Mouse (Mus musculus): ENCODE results near the gene Ablim2. TPM values are rescaled to one million over a fixed set of nuclear protein-coding genes. Genes with fewer than 3 reads are reported as not detected.
A peak's percentile ranks its signal among the peaks of the same experiment; 100 is the strongest.

The Ablim2 gene
- total RNA-seq, 2 experiments from 2014 or later = not detected

DNA sequence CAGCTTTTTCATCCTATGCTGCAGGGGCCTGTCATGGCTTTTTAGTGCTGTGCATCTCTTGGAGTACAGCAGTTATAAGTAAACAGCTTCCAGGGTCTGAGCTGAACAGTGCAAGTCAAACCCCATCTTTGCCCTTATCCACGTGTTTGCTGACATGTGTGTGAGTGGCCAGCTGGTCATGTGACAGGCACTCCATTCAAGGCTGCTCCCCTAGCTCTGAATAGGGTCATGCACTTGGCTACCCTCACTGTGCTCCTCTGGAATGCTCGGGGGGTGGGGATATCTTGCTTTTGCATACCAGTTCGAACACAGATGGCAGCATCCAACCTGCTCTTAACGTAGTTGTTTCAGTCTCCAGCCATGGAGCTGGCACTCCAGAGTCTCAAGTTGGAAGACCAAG is 115.7 kb downstream of the Ablim2 start:
- no peak for ATAC-seq (replicated peaks; ENCODE audit: poor library complexity)

DNA sequence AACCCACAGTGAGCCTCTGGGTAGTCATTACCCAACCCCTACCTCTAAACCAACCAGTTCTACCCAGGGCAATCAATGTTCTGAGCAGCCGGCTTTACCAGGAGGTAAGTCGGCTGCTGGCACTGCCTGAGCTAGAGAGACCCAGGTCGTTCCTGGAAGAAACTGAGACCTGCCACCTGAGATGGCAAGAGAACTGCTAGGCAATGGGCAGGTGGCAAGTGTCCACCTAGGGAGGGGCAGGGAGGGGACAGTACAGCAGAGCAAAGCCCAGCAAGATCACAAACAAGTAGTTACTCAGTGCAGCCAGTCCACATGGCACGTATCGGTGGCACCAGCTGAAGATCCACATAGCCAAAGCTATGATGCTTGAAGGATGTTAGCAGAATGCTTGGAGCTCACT is 118.6 kb downstream of the Ablim2 start:
- ATAC-seq (replicated peaks; ENCODE audit: poor library complexity) = no peak

DNA sequence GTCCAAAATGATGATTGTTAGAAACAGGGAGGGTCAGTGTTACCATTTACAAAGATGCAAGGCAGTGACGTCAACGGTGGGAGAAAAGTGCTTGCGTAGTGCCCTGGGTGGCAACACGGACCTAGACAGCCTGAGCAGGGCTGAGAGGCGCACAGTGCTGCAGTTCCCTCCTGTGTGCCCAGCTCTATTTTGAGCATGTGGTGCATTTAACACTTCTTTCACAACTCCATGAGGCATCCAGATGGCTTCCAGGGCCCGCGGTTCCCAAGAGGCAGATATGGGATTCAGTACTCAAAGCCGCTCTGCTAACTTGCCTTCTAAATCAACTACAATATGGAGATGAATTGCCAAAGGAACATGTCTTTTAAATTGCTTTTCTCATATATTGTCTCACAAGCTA is 121.5 kb downstream of the Ablim2 start:
- ATAC-seq (replicated peaks; ENCODE audit: poor library complexity) = no peak

DNA sequence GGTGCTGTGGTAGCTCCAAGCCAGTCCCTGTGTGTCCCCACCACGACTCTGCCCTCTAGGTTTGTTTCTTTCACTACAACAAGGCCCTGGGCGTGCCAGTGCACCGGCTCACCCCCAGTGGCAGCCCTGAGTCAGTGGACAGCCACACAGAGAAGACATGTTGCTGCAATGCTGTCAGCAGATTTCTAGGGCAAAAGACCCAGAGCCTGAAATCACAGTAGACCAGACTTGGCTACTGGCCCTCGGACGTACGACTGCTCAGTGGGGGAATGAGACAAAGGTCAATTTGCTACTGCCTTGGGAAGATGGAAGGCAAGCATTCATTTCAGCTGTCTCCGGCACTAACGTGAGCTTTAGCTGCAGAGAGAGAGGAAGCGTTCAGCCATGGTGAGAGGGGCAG is 124.7 kb downstream of the Ablim2 start:
- no peak for ATAC-seq (replicated peaks; ENCODE audit: poor library complexity)

DNA sequence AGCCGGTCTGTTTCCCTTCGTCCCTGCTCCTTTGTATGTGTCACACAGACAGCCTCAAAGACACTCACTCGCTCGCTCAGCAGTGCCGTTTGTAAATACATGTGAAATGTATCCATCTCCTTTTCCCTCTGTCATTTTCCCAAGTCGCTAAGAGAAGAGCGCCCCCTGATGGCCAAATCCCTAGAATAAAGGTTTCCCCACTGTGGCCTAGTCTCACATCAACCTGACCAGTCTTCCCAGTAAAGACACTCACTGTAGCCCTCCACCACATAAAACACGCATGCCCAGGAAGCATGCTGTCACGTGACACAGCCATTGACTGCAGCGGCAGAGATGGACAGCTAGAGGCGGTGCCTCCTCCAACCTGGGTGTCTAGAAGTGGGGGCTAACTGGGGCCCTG is 126.6 kb downstream of the Ablim2 start:
- no peak for ATAC-seq (replicated peaks; ENCODE audit: poor library complexity)

DNA sequence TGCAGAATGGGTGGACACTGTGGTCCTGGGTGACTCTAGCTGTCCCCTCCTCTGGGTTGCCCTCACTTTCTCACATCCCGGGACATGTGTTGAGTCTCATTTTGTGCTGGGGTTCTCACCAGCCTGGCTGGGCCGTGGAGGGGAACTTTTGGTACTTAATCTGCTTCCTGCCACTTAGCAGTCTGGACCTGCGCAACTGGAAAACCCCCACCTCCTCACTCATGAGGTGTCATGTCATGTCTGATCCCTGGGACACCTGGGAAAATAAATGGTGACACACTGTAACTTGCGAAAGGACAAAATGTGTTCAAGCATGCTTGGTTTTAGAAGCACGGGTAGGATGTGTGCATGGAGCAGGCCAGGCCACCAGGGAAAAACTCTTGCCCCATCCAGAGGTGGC is 127.0 kb downstream of the Ablim2 start:
- ATAC-seq (replicated peaks; ENCODE audit: poor library complexity) = no peak

DNA sequence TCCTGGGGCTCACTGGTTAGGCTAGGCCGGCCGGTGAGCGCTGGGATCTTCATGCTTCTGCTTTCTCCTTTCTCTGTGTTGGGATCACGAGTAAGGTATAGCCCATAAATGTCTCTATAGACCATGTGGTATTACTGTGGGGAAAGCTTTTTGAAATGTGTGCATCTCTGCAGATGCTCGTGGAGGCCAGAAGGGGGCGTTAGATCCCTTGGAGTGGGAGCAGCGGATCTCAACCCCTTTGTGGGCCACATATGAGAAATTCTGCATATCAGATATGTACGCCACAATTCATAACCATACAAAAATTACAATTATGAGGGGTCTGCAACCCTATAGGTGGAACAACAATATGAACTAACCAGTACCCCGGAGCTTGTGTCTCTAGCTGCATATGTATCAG is 131.3 kb downstream of the Ablim2 start:
- ATAC-seq (replicated peaks; ENCODE audit: poor library complexity) = peak; percentile 33

DNA sequence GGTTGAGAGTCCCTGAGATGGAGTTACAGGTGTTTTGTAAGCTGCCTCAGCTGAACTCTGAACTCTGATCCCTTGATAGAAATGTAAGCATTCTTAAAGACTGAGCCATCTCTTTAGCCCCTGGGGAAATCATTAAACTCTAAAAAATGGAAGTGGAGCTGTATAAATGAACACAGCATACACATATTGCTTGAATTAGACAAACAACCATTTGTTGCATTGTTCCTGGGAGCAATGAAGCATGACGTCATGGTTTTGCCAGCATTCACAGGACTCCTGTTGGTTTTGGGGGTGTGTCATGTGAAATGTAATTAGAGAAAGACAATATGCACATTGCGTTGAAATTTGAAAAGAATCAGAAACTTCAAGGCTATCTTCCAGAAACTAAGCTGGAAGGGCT is 132.0 kb downstream of the Ablim2 start:
- no peak for ATAC-seq (replicated peaks; ENCODE audit: poor library complexity)

DNA sequence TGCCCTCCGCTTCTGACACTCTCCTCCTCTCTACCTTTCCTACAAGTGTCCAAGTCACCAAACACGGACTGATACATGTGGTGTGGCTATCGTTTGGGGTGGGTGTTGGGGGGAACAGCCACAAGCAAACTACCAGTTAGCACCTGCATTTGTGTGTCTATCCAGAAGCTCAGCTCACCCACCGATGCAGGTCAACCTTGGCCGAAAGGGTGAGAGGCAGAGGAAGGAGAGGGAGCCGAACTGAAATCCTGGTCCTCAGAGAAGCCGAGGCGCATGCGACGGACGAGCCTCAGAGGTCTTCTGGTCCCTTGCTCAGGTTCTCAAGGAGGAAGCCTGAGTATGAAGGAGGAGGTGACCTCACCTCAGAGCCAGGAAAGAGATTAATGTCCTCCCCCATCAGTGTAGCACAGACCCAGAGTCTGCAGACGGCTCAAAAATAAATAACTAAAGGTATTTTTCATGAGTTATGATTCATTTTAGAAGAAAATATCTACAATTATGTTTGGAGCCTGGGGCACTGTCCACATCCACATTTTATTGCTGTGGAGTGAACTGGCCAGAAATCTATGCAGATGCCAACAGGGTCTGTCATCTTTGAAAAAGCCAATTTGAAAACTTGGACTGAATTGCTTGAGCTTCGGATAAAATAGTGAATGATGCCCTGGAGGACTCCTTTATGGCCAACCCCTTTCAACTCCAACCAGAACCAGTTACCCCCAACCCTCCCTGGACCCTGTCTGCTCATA is 133.5 kb downstream of the Ablim2 start:
- no peak for ATAC-seq (replicated peaks; ENCODE audit: poor library complexity)

DNA sequence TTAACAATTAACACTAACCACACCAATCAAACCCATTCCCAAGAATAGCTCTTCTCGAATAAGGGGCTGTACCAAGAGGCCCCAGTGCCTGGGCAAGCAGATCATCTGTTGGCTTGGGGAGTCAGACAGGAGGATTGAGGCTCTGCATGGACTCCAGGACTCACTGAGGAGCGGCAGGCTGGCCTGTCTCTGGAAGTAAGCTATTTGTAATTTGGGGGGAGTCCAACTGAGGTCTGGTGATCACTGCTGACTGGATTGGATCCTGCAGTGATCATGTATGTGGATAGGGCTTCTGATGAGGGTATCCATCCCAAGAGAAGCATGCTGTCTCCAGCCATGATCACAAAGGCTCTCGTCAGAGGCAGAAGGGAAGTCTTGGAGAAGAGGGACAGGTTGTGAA is 134.7 kb downstream of the Ablim2 start:
- no peak for ATAC-seq (replicated peaks; ENCODE audit: poor library complexity)

DNA sequence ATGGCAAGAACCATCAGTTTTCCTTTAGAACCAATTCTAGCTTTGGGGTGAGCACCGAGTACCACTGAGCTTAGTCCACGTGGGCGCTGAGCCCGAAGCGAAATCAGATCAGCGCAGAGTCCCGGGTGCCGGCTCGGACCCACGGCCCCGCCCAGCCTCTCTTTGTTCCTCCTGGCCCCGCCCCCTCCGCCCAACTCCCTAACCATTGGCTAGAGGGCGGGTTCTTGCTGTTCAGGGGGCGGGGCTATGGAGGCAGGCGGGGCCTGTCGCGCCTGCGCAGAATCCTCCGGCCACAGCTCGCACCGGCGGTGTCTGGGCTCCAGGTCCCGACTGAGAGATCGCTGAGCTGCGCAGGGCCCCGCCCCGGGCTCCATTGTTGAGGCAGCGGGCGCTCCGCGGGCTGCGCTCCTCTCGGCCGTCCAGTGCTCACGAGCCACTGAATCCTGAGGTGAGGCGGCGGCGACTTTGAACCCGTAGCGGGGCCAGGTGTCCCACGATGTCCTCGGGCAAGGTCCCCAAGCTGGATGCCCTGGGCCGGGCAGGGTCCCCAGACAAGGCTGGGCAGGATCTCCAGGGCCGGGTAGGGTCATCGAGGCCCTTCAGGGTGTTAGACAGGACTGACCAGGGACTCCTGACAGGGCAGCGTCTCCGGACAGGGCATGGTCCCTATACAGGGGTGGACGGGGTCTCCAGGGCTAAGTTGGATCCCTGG is 135.6 kb downstream of the Ablim2 start, which contains the start of gene Afap1:
TSS of gene Afap1 (plus strand) at position 227 of the 712 bp plus-strand sequence.
- ATAC-seq (replicated peaks; ENCODE audit: poor library complexity) = peak; percentile 88

DNA sequence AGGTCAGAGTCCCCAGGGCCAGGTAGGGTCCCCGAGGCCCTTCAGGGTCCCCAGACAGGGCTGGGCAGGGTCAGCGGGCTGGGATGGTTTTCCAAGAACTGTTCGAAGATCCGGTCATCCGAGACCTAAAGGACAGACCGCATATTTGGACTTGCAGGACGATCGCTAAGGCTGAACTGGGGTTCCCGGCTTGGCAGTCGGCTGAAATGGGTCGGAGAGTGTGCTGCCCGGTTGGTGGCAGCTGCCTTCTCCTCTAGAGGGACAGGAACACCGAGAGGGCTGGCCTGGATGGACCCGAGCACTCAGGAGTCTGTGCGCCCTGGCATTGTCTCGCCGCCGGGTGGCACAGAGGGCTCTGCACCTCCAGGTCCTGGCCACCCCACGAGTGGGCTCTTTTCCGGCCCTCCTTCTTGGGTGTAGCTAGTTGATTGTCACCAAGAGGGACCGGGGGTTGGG is 136.2 kb downstream of the Ablim2 start:
- peak; percentile 24 for ATAC-seq (replicated peaks; ENCODE audit: poor library complexity)

DNA sequence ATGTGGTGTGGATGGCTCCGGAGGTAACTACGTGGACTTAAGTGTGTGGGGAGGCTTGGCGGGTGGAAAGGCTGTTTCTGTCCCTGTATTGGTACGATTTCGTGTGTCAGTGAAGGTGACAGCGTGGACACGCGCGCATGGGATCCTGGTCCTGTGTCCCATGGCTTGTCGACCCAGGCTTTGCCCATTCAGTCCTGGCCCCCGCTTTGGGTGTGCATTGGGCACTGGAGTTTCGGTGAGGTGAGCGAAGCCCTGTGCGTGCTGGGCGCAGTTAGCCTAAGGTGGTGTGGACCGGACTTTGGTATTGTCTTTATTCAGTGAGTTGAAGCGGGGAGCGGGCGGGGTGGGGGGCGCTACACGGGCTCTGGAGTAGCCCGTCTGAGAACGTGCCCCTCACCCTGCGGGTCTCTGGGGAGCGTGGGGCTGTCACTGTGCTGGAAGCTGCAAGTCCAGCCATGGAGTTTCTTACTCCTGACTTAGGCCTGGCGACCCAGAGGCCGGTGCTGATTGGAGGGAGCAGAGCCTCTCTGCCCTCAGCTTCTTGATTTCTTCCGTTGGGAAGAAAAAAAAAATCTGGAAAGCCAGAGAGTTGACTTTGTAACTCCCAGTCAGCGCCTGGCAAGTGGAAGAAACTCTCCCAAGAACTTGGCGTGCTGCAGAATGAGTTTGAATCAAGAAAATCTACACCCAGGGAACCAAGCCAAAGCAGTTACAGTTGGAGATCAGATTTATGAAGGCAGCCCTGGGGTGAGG is 136.8 kb downstream of the Ablim2 start:
- ATAC-seq (replicated peaks; ENCODE audit: poor library complexity) = no peak

DNA sequence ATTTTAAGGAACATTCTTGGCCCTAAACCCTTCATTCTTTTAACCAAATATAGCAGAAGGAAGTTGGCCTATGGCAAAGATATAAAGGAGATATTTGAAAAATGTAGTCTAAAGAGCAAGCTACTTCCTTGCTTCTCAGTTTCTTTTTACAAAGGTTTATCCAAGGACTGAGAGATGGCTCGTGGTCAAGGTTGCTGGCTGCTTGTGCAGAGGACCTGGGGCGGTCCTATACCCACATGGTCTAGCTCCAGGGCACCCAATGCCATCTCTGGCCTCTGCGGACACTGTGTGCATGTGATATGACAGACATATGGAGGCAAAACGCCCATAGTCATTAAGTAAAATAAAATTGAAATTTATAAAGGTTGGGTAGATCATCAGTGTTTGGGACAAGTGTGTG is 138.2 kb downstream of the Ablim2 start:
- no peak for ATAC-seq (replicated peaks; ENCODE audit: poor library complexity)

DNA sequence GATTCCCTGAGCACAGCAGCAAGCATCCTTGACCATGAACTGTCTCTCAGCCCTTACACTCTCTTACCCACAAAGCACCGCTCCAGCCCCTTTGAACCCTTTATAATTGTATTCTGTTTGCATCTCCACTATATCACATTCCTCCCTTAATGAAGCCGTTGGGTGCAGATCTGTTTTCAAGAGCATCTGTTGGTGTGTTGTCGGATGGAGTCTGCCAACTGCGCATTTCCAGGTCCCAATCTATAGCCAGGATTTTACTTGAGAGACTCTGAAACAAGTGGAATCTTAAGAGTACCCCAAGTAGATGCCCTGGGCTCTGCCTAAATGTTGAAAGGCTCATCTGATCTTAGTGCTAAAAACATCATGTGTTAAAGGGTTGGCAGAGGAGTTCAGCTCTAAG is 138.9 kb downstream of the Ablim2 start:
- ATAC-seq (replicated peaks; ENCODE audit: poor library complexity) = no peak

DNA sequence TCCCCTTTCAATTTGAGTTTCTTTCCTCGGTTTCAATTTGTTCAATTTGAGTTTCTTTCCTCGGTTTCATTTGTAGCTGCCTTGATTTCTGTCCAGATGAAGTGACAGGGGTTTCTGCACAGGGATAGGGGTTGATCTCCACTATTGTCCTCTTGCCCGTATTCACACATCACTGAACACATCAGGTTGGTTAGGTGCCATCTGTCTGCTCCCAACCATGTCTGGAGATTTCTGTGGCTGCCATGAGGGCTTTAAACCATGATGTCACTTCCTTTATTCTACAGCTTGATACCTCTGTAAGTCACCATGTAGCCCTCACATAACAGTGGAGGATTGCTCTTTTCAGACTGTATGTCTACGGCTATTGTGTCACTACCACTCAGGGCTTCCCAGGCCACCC is 139.5 kb downstream of the Ablim2 start:
- no peak for ATAC-seq (replicated peaks; ENCODE audit: poor library complexity)

DNA sequence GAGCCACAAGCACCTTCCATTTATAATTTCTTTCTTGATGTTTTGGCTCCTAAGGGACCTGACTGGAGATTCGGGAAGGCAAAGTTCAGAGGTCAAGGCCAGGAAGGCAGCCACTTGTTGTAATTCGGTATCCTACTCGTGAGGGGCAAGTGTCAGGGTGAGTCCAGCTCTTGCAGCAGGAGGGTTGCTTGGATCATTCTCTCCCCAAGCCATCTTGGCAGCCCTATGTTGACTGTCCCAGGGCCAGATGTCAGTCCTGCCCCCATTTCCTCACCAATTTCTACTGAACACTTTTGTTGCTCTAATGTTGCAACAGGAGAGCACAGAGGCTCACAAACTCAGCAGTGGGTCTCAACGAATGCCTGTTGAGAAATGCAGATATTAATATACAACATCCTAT is 140.4 kb downstream of the Ablim2 start:
- peak; percentile 38 for ATAC-seq (replicated peaks; ENCODE audit: poor library complexity)

DNA sequence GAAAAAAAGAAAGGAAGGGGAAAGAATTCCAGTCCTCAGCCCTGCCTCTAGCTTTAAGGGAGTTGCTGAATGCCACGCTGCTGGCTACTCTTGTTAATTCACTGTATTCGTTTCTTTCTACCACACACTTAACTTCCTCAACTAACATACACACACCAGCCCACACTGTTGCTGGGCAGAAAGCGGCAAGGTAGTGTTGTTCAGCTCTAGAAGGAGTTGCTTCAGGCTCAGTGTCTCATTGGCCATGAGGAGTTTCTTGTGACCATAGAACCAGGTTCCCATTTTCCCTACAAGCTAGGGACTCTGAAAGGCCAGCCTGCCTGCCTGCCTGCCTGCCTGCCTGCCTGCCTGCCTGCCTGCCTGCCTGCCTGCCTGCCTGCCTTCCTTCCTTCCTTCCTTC is 141.3 kb downstream of the Ablim2 start:
- peak; percentile 65 for ATAC-seq (replicated peaks; ENCODE audit: poor library complexity)

DNA sequence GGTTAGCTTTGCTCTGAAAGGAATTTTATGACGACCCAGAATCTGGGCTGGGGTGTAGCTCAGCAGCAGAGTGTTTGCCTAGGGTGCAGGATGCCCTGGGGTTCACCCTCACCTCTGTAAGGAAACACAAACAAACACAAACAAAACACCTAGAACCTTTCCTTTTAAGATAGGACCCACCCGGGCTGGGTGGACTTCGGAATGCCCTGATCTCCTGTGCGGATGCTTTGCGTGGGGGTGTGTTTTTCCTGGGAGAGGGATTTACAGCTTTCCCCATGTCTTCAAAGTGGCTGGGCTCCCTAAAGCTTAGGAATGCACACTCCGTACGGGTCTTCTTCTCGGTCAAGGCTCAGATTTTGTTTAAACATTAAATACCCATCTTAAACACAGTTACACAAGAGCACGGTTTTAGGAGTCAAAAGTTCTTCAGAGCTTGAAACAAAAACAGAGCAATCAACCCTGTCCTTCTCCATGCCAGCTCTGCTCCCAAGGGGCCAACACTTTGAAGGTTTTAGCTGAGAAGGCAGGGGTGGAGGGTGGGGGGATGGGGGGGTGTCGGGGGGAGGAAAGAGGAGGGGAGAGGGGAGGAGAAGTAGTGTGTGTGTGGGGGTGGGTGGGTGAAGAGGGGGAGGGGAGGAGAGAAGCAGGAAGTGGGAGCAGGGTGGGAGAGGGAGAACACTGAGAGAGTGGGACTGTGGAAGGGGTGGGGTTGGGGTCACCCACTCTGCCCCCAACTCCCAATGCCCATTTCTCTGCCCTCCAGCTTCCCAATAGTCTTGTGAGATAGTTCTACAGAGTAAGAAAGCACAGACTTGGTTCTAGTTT is 142.9 kb downstream of the Ablim2 start:
- no peak for ATAC-seq (replicated peaks; ENCODE audit: poor library complexity)

DNA sequence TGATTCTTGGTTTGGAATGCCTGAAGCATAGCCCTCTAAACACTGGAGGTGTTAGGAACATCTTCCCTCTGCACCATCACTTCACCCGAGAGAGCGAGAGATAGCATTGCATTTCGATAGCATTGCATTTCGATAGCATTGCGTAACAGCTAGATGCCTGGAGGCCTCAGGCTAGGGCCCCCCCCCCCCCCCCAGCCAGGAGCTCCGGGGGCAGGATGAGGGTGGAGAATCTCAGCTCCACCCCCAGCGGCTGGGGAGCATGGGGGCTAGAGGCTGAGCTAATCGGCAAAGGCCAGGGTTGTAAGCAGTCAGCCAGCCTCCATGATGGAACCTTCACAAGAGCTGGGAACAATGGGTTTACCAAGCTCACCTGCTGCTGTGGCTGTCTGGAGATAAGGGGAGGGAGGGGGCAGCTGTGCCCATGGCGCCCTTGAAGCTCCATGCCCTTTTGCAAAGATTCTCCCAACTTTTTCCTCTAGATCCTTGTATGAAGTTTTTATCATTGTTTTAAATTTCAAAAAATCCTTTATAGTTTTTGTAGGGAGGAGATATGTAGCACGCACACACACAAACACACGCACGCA is 143.6 kb downstream of the Ablim2 start:
- ATAC-seq (replicated peaks; ENCODE audit: poor library complexity) = peak; percentile 57

DNA sequence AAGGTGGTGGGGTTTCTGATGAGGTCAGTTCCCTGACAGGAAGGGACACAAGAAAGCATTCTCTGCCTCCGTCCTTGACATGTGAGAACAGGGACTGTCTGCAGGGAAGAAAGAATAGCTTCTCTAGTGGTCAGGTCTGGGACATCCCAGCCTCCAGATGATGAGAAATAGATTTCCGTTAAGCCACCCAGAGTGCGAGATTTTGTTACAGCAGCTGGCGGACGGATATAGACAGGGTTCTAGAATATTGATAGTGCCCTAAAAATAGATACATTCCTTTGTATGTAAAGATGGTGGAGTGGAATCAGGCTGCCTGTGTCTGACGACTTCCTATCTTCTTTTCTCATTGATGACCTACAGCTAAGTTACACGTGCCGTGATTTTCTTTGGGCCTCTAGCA is 145.8 kb downstream of the Ablim2 start:
- no peak for ATAC-seq (replicated peaks; ENCODE audit: poor library complexity)

All from megakaryocyte progenitor cell, adult 5-6 weeks (primary cell).